Mouse (Mus musculus) forebrain, embryonic 16.5 days (tissue): ENCODE measurements around the gene Cyp4f16. TPM values are rescaled to one million over a fixed set of nuclear protein-coding genes. Genes with fewer than 3 reads are reported as not detected.
A peak's percentile ranks its signal among the peaks of the same experiment; 100 is the strongest.
"Not testable (repeated sequence)": the region's sequence is repeated elsewhere in the genome, so short reads cannot be mapped to it uniquely, and the experiment has no call there.

Experiments used
- ATAC-seq: fragments of 200-750 bp; cut with Nextera tagmentation; 2 replicates; pipeline ENCODE4 v1.8.0; 2017; ENCODE audit warnings: mild to moderate bottlenecking, moderate library complexity
- H3K27ac ChIP-seq: fragments of 300-500 bp; sonication (generic); 2 replicates; pipeline ENCODE4 v1.5.1; 2014; ENCODE audit warnings: low read length, control low read depth
- H3K27me3 ChIP-seq: fragments of 300-500 bp; sonication (generic); replicated peaks from 2 replicates; pipeline ENCODE4 v1.6.1; 2014; ENCODE audit warnings: low read length; ENCODE audit not compliant: control insufficient read depth, insufficient read depth
- H3K36me3 ChIP-seq: fragments of 300-500 bp; sonication (generic); 2 replicates; pipeline ENCODE4 v1.6.1; 2014; ENCODE audit not compliant: control insufficient read depth, insufficient read depth
- H3K4me1 ChIP-seq: fragments of 300-500 bp; sonication (generic); replicated peaks from 2 replicates; pipeline ENCODE4 v1.6.1; 2014; ENCODE audit warnings: low read length; ENCODE audit not compliant: control insufficient read depth, insufficient read depth
- H3K4me2 ChIP-seq: fragments of 300-500 bp; sonication (generic); 2 replicates; pipeline ENCODE4 v1.6.1; 2014; ENCODE audit warnings: mild to moderate bottlenecking, low read length, control low read depth
- H3K4me3 ChIP-seq: fragments of 300-500 bp; sonication (generic); replicated peaks from 2 replicates; pipeline ENCODE4 v1.5.1; 2014; ENCODE audit warnings: mild to moderate bottlenecking, low read length, control low read depth
- H3K9ac ChIP-seq: fragments of 300-500 bp; sonication (generic); replicated peaks from 2 replicates; pipeline ENCODE4 v1.6.1; 2014; ENCODE audit warnings: low read depth, low read length, control low read depth
- H3K9me3 ChIP-seq: fragments of 300-500 bp; sonication (generic); 2 replicates; pipeline ENCODE4 v1.6.1; 2016; ENCODE audit warnings: low read length; ENCODE audit not compliant: control insufficient read depth
- WGBS: fragments of 180-500 bp; shearing (Covaris S2); extraction: QIAGEN DNeasy Blood & Tissue Kit; methylation state at CpG from one replicate; pipeline ENCODE4 v1.1.7; 2014; 5-methylcytosine and 5-hydroxymethylcytosine counted together
- polyA plus RNA-seq: library from polyadenylated mRNA; unstranded; fragments of >200 nt; fragmentation: Nextera tagmentation; extraction: Ambion mirVana; gene quantifications from 2 replicates; pipeline ENCODE4 v1.2.1, GENCODE M21; 2015

Cyp4f16 gene
- polyA plus RNA-seq, 1 experiment from 2014 or later, result 20.0 TPM

DNA sequence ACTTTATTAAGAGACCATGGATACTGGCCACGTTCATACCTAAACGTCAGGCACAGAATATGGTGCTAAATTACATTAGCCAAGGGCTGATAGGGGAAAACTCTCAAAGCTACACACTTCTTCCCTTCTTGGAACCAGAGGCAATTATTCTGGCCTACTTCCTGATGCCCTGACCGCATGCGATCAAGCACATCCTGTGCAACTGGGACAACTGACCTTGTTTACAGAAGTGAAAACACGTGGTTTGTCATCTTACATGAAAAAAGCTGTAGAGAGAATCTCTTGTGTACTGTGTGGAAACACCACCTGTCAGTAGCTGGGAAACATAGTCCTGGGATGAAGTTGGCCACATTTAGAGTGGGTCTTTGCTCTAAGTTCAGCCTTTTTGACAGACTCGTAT, 2.3 kb upstream of the Cyp4f16 start:
- H3K27me3 ChIP-seq, result no peaks in the 10 kb centered on the region
- H3K9me3 ChIP-seq, result no peaks in the 10 kb centered on the region
- WGBS, result 85% methylated on average over 6 of the region's 6 CpGs
- no peak overlapping the region for H3K4me3 ChIP-seq
- no peak overlapping the region for H3K9ac ChIP-seq
- H3K4me1 ChIP-seq, result peaks cover 9% of the 10 kb centered on the region
- no peak overlapping the region for H3K27ac ChIP-seq
- no peak for ATAC-seq
- H3K4me2 ChIP-seq, result no peak overlapping the region
- no peaks in the 10 kb centered on the region for H3K36me3 ChIP-seq

- H3K4me1 ChIP-seq, result peaks cover 9% of the 10 kb centered on the region
- peak overlapping the region; percentile 72 for H3K4me2 ChIP-seq
- peak; percentile 5; the same call in 1 of the 2 replicates for ATAC-seq
- peak overlapping the region; percentile 68 for H3K9ac ChIP-seq
- no peaks in the 10 kb centered on the region for H3K36me3 ChIP-seq
- peak overlapping the region; percentile 56 for H3K4me3 ChIP-seq
- WGBS, result 64% methylated on average over 5 of the region's 5 CpGs
- no peaks in the 10 kb centered on the region for H3K27me3 ChIP-seq
- H3K27ac ChIP-seq, result no peak overlapping the region
- no peaks in the 10 kb centered on the region for H3K9me3 ChIP-seq
Observed at GRCm38 (mm10) chr17:32536867-32537250, 501 bp downstream of the Cyp4f16 start.

GRCm38 (mm10) chr17:32544792-32545191, 8.4 kb downstream of the Cyp4f16 start:
- 95% methylated on average over 5 of the region's 5 CpGs for WGBS
- H3K27me3 ChIP-seq, H3K27ac ChIP-seq, H3K4me1 ChIP-seq, ATAC-seq, H3K36me3 ChIP-seq, H3K9ac ChIP-seq, H3K9me3 ChIP-seq, H3K4me3 ChIP-seq, H3K4me2 ChIP-seq: not testable (repeated sequence)

DNA sequence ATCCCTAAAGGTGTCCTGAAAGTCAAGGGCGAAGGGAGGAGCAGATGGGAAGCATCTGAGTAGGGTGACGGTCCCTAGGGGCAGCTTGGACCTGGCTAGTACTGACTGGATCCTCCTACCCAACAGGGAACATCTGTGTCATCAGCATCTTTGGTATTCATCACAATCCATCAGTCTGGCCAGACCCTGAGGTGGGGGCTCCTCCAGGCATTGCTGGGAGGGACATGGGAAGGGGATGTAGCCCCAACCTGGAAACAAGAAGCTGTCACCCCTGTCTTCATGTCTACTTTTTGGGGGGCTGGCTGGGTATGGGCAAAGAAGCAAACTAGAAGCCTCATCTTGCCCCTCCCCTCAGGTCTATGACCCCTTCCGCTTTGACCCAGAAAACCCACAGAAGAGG, 14.0 kb downstream of the Cyp4f16 start:
- not testable (repeated sequence) for H3K36me3 ChIP-seq, H3K4me1 ChIP-seq

DNA sequence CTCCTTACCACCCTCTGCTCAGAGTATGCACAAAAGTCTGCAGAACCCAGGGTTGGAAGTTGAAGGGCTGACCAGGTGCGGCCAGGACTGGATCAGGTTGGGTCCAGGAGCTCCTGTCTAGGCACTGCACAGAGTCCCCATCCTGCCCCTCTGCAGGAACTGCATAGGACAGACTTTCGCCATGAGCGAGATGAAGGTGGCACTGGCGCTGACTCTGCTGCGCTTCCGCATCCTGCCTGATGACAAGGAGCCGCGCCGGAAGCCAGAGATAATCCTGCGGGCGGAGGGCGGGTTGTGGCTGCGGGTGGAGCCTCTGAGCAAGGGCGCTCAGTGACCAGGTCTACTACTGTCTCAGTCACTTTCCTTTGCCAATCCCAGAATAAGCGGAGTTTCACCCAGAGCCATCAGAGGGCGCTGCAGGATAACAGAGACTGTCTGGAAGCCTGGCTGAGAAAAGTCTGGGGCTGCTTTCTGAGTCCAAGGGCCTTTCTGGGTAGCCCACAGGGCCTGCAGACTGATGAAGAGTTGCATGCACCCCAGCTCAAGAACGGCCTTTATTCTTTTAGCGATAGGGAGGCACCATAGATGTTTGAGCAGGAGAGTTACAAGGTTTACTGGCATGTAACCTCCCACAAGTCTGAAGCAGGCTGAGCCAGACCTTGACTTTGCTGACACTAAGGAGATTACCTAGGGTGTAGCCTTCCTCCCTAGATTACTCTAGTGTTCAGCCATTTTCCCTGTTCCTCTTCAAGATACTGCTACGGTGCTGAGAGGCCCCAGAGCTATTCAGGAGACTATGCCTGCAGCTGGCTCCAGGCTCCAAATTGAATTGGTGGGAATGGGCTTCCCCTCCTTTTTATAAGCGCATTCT, 14.8 kb downstream of the Cyp4f16 start:
- peak overlapping the region; percentile 49 for H3K4me2 ChIP-seq
- no peaks in the 10 kb centered on the region for H3K9me3 ChIP-seq
- H3K9ac ChIP-seq, result peak overlapping the region; percentile 32
- 11% methylated on average over 20 of the region's 20 CpGs for WGBS
- H3K27me3 ChIP-seq, result no peaks in the 10 kb centered on the region
- no peaks in the 10 kb centered on the region for H3K36me3 ChIP-seq
- H3K4me1 ChIP-seq, result no peaks in the 10 kb centered on the region; the same call in 1 of the 2 replicates
- no peak overlapping the region for H3K27ac ChIP-seq
- peak overlapping the region; percentile 23 for H3K4me3 ChIP-seq
- ATAC-seq, result peak; percentile 81

More for the DNA sequence above, 14.0 kb downstream of the Cyp4f16 start:
- 88% methylated on average over 3 of the region's 3 CpGs for WGBS
- H3K9me3 ChIP-seq, H3K27me3 ChIP-seq, H3K9ac ChIP-seq, ATAC-seq, H3K27ac ChIP-seq: not testable (repeated sequence)
- peak overlapping the region; percentile 49 for H3K4me2 ChIP-seq
- H3K4me3 ChIP-seq, result peak overlapping the region; percentile 23; the same call in 1 of the 2 replicates

GRCm38 (mm10) chr17:32553016-32553415, 16.7 kb downstream of the Cyp4f16 start:
- H3K4me1 ChIP-seq, ATAC-seq, H3K27ac ChIP-seq, H3K9me3 ChIP-seq, H3K36me3 ChIP-seq, H3K4me3 ChIP-seq, H3K9ac ChIP-seq, H3K4me2 ChIP-seq, H3K27me3 ChIP-seq: not testable (repeated sequence)
- WGBS, result 51% methylated on average over 1 of the region's 1 CpGs

GRCm38 (mm10) chr17:32554368-32554767, 18.0 kb downstream of the Cyp4f16 start:
- not testable (repeated sequence) for H3K9ac ChIP-seq, ATAC-seq, H3K27me3 ChIP-seq, H3K36me3 ChIP-seq, H3K4me1 ChIP-seq, H3K4me2 ChIP-seq, H3K9me3 ChIP-seq, H3K4me3 ChIP-seq, H3K27ac ChIP-seq
- 83% methylated on average over 9 of the region's 9 CpGs for WGBS

DNA sequence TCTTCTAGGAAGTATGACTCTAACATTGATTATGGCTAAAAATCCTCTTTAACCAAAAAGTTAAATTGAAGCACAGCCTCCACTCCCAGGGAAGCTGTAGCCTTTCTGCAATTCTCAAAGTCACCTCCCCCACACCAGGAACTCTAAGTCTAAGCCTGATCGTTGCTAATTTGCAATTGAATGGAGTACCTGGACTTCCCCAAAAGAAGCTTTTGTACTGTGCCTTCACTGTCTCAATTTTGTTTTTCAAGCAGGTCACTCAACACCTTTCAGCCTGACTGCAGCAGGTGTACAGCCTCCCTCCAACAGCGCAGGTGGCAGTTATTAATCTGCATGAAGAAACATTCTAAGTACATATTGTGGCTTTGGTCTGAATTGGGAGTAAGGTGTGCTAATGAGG, 26.9 kb downstream of the Cyp4f16 start:
- H3K27me3 ChIP-seq, H3K9ac ChIP-seq, H3K4me1 ChIP-seq, H3K36me3 ChIP-seq, ATAC-seq, H3K27ac ChIP-seq, H3K9me3 ChIP-seq, H3K4me3 ChIP-seq, H3K4me2 ChIP-seq: not testable (repeated sequence)
- WGBS, result 75% methylated on average over 2 of the region's 2 CpGs

- not testable (repeated sequence) for H3K9ac ChIP-seq, H3K4me2 ChIP-seq, H3K36me3 ChIP-seq, ATAC-seq, H3K4me1 ChIP-seq, H3K9me3 ChIP-seq, H3K27ac ChIP-seq, H3K4me3 ChIP-seq, H3K27me3 ChIP-seq
- WGBS, result 88% methylated on average over 2 of the region's 2 CpGs
Observed at GRCm38 (mm10) chr17:32573286-32573685, 36.9 kb downstream of the Cyp4f16 start.
